Mouse (Mus musculus) embryonic facial prominence, embryonic 13.5 days (tissue): ENCODE results near the gene Gm10803. TPM values are rescaled to one million over a fixed set of nuclear protein-coding genes. Genes with fewer than 3 reads are reported as not detected.
"Not testable (repeated sequence)": the region's sequence is repeated elsewhere in the genome, so short reads cannot be mapped to it uniquely, and the experiment has no call there.

Source experiments
- ATAC-seq: fragments of 200-750 bp; cut with Nextera tagmentation; 2 replicates; pipeline ENCODE4 v1.8.0; 2017; ENCODE audit warnings: low read depth; ENCODE audit not compliant: insufficient number of reproducible peaks, insufficient read depth, low FRiP score, low TSS enrichment
- H3K27ac ChIP-seq: fragments of 300-500 bp; sonication (generic); 2 replicates; pipeline ENCODE4 v1.5.1; 2015; ENCODE audit warnings: moderate library complexity, mild to moderate bottlenecking, inconsistent platforms
- H3K27me3 ChIP-seq: fragments of 300-500 bp; sonication (generic); 2 replicates; pipeline ENCODE4 v1.6.1; 2015; ENCODE audit warnings: mild to moderate bottlenecking, inconsistent platforms
- H3K36me3 ChIP-seq: fragments of 300-500 bp; sonication (generic); 2 replicates; pipeline ENCODE4 v1.6.1; 2015; ENCODE audit warnings: mild to moderate bottlenecking, inconsistent platforms
- H3K4me1 ChIP-seq: fragments of 300-500 bp; sonication (generic); 2 replicates; pipeline ENCODE4 v1.6.1; 2015; ENCODE audit warnings: inconsistent platforms
- H3K4me2 ChIP-seq: fragments of 300-500 bp; sonication (generic); 2 replicates; pipeline ENCODE4 v1.6.1; 2015; ENCODE audit warnings: moderate library complexity, mild to moderate bottlenecking, inconsistent platforms
- H3K4me3 ChIP-seq: fragments of 300-500 bp; sonication (generic); 2 replicates; pipeline ENCODE4 v1.5.1; 2015; ENCODE audit warnings: mild to moderate bottlenecking, inconsistent platforms
- H3K9ac ChIP-seq: fragments of 300-500 bp; sonication (generic); 2 replicates; pipeline ENCODE4 v1.6.1; 2015; ENCODE audit warnings: mild to moderate bottlenecking, inconsistent platforms
- H3K9me3 ChIP-seq: fragments of 300-500 bp; sonication (generic); 2 replicates; pipeline ENCODE4 v1.6.1; 2016; ENCODE audit warnings: inconsistent platforms
- WGBS: fragments of 180-500 bp; shearing (Covaris S2); methylation state at CpG from one replicate; pipeline ENCODE4 v1.1.7; 2015; ENCODE audit warnings: mixed read lengths; 5-methylcytosine and 5-hydroxymethylcytosine counted together
- polyA plus RNA-seq: library from polyadenylated mRNA; unstranded; fragments of >200 nt; fragmentation: Nextera tagmentation; extraction: Ambion mirVana; gene quantifications from 2 replicates; pipeline ENCODE4 v1.2.1, GENCODE M21; 2015

Gene Gm10803
- not detected in 2 replicates for polyA plus RNA-seq

DNA sequence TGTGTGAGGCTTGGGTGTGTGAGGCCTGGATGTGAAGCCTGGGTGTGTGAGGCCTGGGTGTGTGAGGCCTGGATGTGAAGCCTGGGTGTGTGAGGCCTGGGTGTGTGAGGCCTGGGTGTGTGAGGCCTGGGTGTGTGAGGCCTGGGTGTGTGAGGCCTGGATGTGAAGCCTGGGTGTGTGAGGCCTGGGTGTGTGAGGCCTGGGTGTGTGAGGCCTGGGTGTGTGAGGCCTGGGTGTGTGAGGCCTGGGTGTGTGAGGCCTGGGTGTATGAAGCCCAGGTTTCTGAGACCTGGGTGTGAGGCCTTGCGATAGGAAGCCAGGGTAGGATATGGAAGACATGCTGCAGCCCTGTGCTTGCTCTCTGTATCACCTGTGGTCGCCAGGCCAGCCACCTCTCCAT is at the start of gene Gm10803:
Gene Gm10803, plus strand, starts transcription at position 301 of the 400 bp plus-strand sequence.
- H3K4me3 ChIP-seq, H3K27me3 ChIP-seq, H3K27ac ChIP-seq, H3K9ac ChIP-seq, ATAC-seq, H3K4me2 ChIP-seq, H3K36me3 ChIP-seq, H3K4me1 ChIP-seq, H3K9me3 ChIP-seq: not testable (repeated sequence)
- WGBS = 94% methylated on average over 2 of the region's 2 CpGs

DNA sequence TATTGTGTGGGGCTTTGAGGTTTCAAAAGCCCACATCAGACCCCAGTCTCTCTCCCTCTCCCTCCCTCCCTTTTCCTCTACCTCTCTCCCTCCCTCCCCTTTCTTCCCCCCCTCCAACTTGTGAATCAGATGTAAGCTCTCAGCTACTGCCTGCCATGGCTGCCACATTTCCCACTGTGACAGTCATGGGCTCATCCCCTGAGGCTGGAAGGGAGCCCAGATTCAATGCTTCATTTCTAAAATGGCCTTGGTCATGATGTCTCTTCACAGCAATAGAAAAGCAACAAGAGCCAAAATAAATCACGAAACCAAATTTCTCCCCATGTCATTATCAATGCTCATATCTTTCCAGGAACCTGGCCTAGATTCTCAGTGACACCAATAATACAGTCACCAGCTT is 49.5 kb upstream of the Gm10803 start:
- ATAC-seq = no peak
- H3K4me3 ChIP-seq = no peak overlapping the region
- no peaks in the 10 kb centered on the region for H3K36me3 ChIP-seq
- H3K27me3 ChIP-seq = no peaks in the 10 kb centered on the region
- 97% methylated on average over 1 of the region's 1 CpGs for WGBS
- peaks cover 30% of the 10 kb centered on the region for H3K4me1 ChIP-seq
- no peak overlapping the region for H3K27ac ChIP-seq
- H3K9me3 ChIP-seq = no peaks in the 10 kb centered on the region
- H3K9ac ChIP-seq = no peak overlapping the region
- no peak overlapping the region for H3K4me2 ChIP-seq

DNA sequence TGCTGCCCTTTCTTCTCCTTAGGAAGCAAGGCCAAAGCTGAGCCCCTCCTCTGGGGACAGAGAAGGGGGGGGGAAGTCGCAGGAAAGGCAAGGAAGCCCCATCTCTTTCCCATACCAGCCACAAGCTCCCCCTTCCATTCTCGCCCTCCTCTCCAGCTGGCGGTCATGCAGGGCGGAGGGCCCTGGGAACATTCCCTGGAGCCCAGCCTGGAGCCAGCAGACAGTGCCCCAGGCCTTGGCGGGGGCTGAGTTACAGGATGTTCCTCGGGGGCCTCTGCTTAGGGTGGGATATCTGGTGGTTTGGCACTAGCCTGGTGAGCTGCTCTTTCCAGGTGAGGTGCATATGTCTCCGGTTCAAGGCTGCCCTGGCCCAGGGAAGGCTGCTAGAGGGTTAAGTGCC is 48.2 kb upstream of the Gm10803 start:
- peaks cover 36% of the 10 kb centered on the region for H3K4me1 ChIP-seq
- no peak for ATAC-seq
- H3K36me3 ChIP-seq = no peaks in the 10 kb centered on the region
- no peaks in the 10 kb centered on the region for H3K9me3 ChIP-seq
- WGBS = 61% methylated on average over 7 of the region's 7 CpGs
- no peak overlapping the region for H3K4me3 ChIP-seq
- H3K27me3 ChIP-seq = no peaks in the 10 kb centered on the region
- H3K9ac ChIP-seq = no peak overlapping the region
- peak overlapping the region; percentile 22; the same call in 1 of the 2 replicates for H3K27ac ChIP-seq
- H3K4me2 ChIP-seq = no peak overlapping the region

DNA sequence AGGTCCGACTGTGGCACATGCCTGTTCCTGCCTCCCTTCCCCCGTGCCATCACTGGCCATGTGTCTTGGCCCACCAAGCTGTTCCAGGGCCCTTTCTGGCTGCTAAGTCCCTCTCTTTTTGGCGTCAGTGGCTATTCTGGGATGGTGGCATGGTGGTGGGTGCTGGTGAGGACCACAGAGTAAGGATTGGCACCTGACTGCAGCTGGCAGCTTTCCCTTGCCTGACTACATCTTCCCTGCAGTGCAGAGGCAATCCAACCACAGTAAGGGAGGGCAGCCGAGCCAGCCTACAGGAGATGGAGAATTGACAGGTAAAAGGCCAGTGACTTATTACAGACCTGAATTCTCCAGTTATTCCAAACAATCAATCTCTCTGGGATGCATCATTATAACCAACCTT is 45.1 kb upstream of the Gm10803 start:
- Histone ChIP-seq H3K27ac (no peak overlapping the region), H3K36me3 (no peaks in the 10 kb centered on the region), H3K4me3 (no peak overlapping the region), H3K27me3 (no peaks in the 10 kb centered on the region), H3K9me3 (no peaks in the 10 kb centered on the region), H3K9ac (no peak overlapping the region), H3K4me2 (no peak overlapping the region), H3K4me1 (peaks cover 51% of the 10 kb centered on the region)
- ATAC-seq = no peak
- WGBS = 80% methylated on average over 4 of the region's 4 CpGs

DNA sequence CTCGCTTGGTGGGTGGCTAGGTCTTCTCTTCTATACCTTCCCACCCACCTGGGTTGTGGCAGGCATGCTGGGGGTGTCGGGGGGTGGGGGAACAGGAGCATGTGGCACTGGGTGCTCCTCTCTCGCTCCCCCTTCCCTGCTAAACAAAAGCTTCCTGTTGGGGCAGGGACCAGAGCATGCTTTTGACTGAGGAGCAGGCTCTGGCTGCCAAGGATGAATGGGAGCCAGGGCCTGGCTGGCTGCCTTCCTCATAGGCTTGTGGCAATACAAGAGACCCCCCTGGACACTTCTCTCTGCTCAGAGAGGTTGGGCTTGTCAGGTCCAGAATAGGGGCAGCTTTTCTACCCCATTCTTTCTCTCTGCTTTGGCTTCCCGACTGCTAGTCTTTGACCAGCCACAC is 39.3 kb upstream of the Gm10803 start:
- no peak overlapping the region for H3K4me2 ChIP-seq
- peaks cover 67% of the 10 kb centered on the region for H3K4me1 ChIP-seq
- no peaks in the 10 kb centered on the region for H3K27me3 ChIP-seq
- ATAC-seq = no peak
- 50% methylated on average over 4 of the region's 4 CpGs for WGBS
- H3K4me3 ChIP-seq = no peak overlapping the region
- no peaks in the 10 kb centered on the region for H3K36me3 ChIP-seq
- H3K9ac ChIP-seq = no peak overlapping the region
- no peaks in the 10 kb centered on the region for H3K9me3 ChIP-seq
- H3K27ac ChIP-seq = peak overlapping the region; percentile 83

DNA sequence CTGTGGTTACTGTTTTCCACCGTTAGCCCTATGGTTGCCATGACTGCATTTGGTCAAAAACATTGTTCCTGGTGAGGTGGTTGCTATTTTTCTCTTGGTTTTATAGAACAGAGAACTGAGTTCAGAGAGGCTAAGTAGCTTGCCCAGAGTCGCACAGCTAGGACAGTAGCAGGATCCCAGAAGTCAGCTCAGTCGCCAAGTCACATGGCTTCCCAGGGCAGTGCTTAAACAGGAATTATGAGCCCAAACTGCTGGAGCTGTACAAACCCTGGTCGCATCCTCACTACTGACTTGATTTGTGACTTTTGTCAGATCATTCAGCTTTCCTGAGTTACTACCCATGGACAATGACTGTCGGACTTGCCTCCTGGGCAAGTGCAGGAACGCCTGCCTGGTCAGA is 38.8 kb upstream of the Gm10803 start:
- peaks cover 63% of the 10 kb centered on the region for H3K4me1 ChIP-seq
- ATAC-seq = no peak
- WGBS = 54% methylated on average over 6 of the region's 6 CpGs
- H3K27me3 ChIP-seq = no peaks in the 10 kb centered on the region
- H3K4me2 ChIP-seq = peak overlapping the region; percentile 40
- H3K9me3 ChIP-seq = no peaks in the 10 kb centered on the region
- H3K9ac ChIP-seq = 0 out of 2 replicates have a peak overlapping the region, but pooled peaks have one; percentile 27
- H3K36me3 ChIP-seq = no peaks in the 10 kb centered on the region
- H3K4me3 ChIP-seq = no peak overlapping the region
- peak overlapping the region; percentile 83 for H3K27ac ChIP-seq

DNA sequence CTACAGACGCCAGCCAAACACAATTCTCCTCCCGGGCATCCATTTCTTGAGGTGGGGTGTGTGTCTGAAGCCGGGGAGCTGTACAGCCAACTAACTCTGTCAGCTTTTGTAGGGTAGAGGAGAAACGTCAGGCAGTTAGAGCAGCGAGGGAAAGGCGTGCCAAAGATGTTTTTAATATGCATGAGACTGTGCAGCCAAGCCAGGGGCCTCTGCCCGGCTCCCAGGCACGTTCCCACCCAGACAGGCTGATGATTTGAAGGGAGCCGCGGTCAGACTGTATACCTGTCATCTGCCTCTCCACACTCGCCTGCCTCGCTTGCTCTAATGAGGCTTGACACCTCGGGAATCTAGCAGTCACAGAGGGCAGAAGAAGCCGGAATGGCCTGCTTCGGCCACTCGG is 38.4 kb upstream of the Gm10803 start:
- H3K27me3 ChIP-seq = no peaks in the 10 kb centered on the region
- H3K9me3 ChIP-seq = no peaks in the 10 kb centered on the region
- H3K27ac ChIP-seq = peak overlapping the region; percentile 83
- no peaks in the 10 kb centered on the region for H3K36me3 ChIP-seq
- peak overlapping the region; percentile 40 for H3K4me2 ChIP-seq
- H3K9ac ChIP-seq = peak overlapping the region; percentile 27; the same call in 1 of the 2 replicates
- no peak overlapping the region for H3K4me3 ChIP-seq
- peaks cover 60% of the 10 kb centered on the region for H3K4me1 ChIP-seq
- 16% methylated on average over 16 of the region's 16 CpGs for WGBS
- no peak for ATAC-seq

DNA sequence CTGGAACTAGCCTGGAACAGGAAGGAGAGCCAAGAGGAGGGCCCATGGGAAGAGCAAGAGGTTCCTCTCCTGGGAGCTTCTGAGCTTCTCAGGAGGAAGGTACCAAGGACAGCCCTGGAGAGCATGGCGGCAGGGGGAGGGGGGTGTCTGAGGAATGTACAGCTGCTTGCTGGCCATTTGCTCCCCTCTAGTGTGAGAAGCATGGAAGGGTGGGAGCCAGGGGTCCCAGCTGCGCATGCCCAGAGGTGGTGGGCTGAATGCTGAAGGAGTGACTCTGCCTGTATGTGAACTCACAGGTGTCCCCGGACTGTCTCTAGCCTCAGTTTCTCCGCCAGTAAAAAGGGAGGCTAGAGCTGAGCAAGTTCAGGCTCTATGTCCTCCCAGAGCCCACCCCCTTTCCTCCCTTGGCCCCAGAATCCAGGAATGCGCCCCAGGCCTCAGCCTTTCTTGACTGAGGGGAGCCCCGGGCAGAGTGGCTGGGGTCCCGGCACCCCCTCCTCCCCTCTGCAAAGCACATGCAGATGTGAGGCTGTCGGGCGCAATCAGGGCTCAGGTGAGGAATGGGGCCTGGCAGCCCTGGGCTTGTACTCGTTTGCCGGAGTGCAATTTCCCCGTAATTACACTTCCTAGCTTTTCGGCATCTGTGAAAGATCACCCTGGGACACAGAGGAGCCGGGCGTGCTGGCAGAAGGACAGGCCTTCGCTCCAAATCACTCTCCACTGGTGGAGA is 35.2 kb upstream of the Gm10803 start:
- H3K27ac ChIP-seq = peak overlapping the region; percentile 12
- no peak overlapping the region for H3K4me3 ChIP-seq
- WGBS = 30% methylated on average over 16 of the region's 16 CpGs
- no peak for ATAC-seq
- no peak overlapping the region for H3K4me2 ChIP-seq
- H3K9me3 ChIP-seq = no peaks in the 10 kb centered on the region
- no peaks in the 10 kb centered on the region for H3K36me3 ChIP-seq
- no peaks in the 10 kb centered on the region for H3K27me3 ChIP-seq
- no peak overlapping the region for H3K9ac ChIP-seq
- H3K4me1 ChIP-seq = peaks cover 45% of the 10 kb centered on the region

DNA sequence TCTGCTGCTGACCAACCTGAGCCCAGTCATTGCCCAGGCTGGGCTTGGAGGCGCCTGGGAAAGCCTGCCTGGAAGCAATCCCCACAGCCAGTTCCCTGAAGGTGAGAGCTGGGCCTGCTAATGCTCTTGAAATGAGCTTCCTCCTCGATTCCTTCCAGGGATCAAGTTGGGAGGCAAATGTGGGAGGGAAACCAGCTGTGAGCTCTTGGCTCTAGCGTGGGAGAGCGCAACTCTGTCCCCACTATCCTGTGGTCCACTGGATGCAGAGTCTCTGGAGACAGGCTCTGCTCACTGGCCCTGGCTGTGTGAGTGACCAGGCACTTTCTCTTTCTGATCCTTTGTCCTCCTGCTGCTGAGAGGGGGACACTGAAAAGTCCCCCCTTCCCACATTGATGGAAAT is 30.8 kb upstream of the Gm10803 start:
- peaks cover 19% of the 10 kb centered on the region for H3K4me1 ChIP-seq
- H3K4me2 ChIP-seq = no peak overlapping the region
- WGBS = 52% methylated on average over 4 of the region's 4 CpGs
- H3K9ac ChIP-seq = no peak overlapping the region
- H3K27me3 ChIP-seq = no peaks in the 10 kb centered on the region
- H3K4me3 ChIP-seq = no peak overlapping the region
- H3K9me3 ChIP-seq = no peaks in the 10 kb centered on the region
- no peak for ATAC-seq
- no peaks in the 10 kb centered on the region for H3K36me3 ChIP-seq
- no peak overlapping the region for H3K27ac ChIP-seq

DNA sequence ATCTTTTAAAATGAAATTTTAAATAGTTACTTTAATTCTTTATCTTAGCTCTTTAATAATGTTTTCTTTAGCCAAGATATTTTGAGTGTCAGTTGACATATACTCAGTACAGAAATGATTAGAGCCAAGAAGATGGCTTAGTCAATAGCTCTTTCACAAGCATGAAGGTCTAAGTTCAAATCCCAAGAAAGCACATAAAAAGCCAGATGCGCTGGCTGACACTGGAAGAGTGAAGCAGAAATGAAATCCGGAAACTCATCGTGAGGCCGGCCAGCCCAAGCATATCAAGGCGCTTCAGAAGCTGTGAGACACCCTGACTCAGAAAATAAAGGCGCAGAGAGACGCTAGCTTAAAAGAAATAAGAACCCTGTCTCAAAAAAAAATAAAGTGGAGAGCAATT is 26.5 kb upstream of the Gm10803 start:
- no peaks in the 10 kb centered on the region for H3K9me3 ChIP-seq
- 87% methylated on average over 7 of the region's 7 CpGs for WGBS
- peaks cover 28% of the 10 kb centered on the region for H3K4me1 ChIP-seq
- no peaks in the 10 kb centered on the region for H3K27me3 ChIP-seq
- no peaks in the 10 kb centered on the region for H3K36me3 ChIP-seq
- no peak overlapping the region for H3K9ac ChIP-seq
- no peak overlapping the region for H3K4me2 ChIP-seq
- no peak overlapping the region for H3K27ac ChIP-seq
- no peak for ATAC-seq
- H3K4me3 ChIP-seq = no peak overlapping the region

DNA sequence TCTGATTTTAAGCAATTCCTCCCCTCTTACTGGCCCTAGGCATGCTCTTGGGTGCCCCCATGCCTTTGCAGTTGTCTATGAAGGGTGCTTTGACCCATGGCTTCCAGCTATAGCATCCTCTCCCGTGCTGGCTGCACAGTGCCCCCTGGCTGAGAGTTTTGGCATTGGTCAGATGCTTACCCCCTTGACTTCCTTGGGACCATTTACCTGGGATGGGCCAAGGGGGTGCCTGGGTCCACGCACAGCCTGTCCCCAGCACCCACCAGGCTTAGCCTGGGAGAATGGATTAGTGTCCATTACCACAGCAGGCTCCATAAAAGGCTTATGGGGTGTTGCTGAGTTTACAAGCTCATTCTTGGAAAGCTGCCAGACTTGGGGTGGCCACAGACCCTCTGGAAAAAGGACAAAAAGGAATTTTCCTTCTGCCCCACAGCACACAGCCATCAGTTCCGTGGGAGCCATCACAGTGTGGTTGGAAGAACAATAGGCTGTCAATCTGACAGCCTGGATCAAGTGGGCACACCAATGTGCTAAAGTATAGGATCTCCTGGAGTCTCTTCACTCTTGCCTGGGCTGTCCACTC is 22.9 kb upstream of the Gm10803 start:
- WGBS = 52% methylated on average over 3 of the region's 3 CpGs
- no peak overlapping the region for H3K4me2 ChIP-seq
- no peak overlapping the region for H3K9ac ChIP-seq
- no peaks in the 10 kb centered on the region for H3K36me3 ChIP-seq
- H3K4me3 ChIP-seq = no peak overlapping the region
- H3K27ac ChIP-seq = peak overlapping the region; percentile 76
- H3K4me1 ChIP-seq = peaks cover 28% of the 10 kb centered on the region
- no peaks in the 10 kb centered on the region for H3K9me3 ChIP-seq
- no peak for ATAC-seq
- H3K27me3 ChIP-seq = no peaks in the 10 kb centered on the region

DNA sequence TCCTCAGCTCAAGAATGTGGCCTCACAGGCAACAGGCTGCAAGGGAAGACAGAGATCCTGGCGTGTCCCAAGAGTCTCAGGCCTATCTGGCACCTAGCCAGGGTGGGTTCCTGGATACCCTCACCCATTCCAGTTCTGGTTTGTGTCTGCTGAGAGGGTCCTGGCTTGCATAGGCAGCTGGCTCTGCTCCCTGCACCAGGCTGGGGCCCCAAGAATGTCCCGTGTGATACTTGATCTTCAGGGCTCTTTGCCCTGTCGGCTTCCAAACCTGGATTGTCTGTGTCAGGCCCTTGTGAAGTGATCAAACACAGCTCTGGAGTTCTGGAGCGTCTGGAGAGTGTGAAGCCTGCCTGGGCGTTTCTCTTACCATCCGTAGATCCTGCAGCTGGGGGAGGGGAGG is 22.2 kb upstream of the Gm10803 start:
- WGBS = 8% methylated on average over 6 of the region's 6 CpGs
- no peak overlapping the region for H3K4me3 ChIP-seq
- ATAC-seq = 0 out of 2 replicates have a peak, but pooled peaks have one; percentile 18
- peak overlapping the region; percentile 76 for H3K27ac ChIP-seq
- no peaks in the 10 kb centered on the region for H3K36me3 ChIP-seq
- H3K4me1 ChIP-seq = peaks cover 28% of the 10 kb centered on the region
- H3K9ac ChIP-seq = peak overlapping the region; percentile 40; the same call in 1 of the 2 replicates
- no peaks in the 10 kb centered on the region for H3K27me3 ChIP-seq
- no peaks in the 10 kb centered on the region for H3K9me3 ChIP-seq
- H3K4me2 ChIP-seq = no peak overlapping the region
